12 mouse cellular contexts compared by ENCODE assay signal in the genomic region with DNA sequence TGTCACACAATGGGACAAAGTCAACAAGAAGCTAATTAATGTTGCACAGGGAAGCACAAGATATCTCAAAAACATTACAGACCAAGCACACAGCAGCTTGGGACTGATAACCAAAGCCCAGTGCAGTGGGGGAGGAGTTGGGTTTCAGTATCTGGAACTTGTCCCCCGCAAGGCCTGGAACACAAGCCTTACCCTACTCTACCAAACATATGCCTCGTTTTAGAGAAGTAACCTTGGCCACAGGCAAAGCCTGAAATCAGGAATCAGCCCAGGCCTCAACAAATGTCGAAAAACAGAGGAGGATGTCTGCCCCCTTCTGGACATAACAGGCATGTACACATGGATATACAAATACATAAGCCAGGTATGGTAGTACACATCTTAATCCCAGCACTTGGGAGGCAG. TPM values are rescaled to one million over a fixed set of nuclear protein-coding genes. Genes with fewer than 3 reads are reported as not detected.
DNase-seq lines count a peak whose midpoint lies in the region; ATAC-seq and TF ChIP-seq lines count a peak whose summit lies in the region.
"Had no signal": no experiment of that assay in that cellular context is flagged by ENCODE, and none has a peak within 500 bp of the region (broad histone marks: within the 10 kb centered on the region; RNA-seq: fewer than 3 reads in every experiment).

No protein-coding gene starts in this region.

- no peak overlapping the region for H3K9ac ChIP-seq in midbrain, postnatal 0 days (replicated peaks; ENCODE audit: low read length, poor library complexity, severe bottlenecking)
- no peak overlapping the region for H3K9ac ChIP-seq in midbrain, embryonic 16.5 days (ENCODE audit: low read depth, low read length)
- H3K9ac ChIP-seq in forebrain, embryonic 11.5 days (ENCODE audit: low read length), result no peak overlapping the region
- H3K9ac ChIP-seq: midbrain, embryonic 12.5 days had no signal

- no peak overlapping the region for H3K4me3 ChIP-seq in midbrain, postnatal 0 days (ENCODE audit: low read depth, low read length)
- no peak overlapping the region for H3K4me3 ChIP-seq in midbrain, embryonic 16.5 days (ENCODE audit: low read depth, low read length)
- H3K4me3 ChIP-seq in forebrain, embryonic 11.5 days (ENCODE audit: low read depth, low read length), result no peak overlapping the region
- H3K4me3 ChIP-seq: midbrain, embryonic 12.5 days had no signal

- TF ChIP-seq CTCF in midbrain, postnatal 0 days (IDR thresholded peaks at IDR 0.05), result peak; percentile 41

- peak; percentile 56 for DNase-seq in adrenal gland, postnatal 14 days
- DNase-seq in adrenal gland, adult 18-20 months (ENCODE audit: low spot score in 2 of 2), result no peak
- DNase-seq in midbrain, postnatal 0 days (ENCODE audit: low spot score), result no peak
- DNase-seq in liver, result peak; percentile 72
- no peak for DNase-seq in forebrain, embryonic 11.5 days (ENCODE audit: low spot score)
- DNase-seq in left cerebral cortex, adult 18-20 months (ENCODE audit: low spot score in 2 of 2), result no peak
- no peak for DNase-seq in lung, postnatal 36 days
- DNase-seq: heart, postnatal 36 days; layer of hippocampus, postnatal 36 days; thymus, postnatal 4 days had no signal

- WGBS in midbrain, postnatal 0 days, result 78% methylated on average over 3 of the region's 3 CpGs
- 78% methylated on average over 3 of the region's 3 CpGs for WGBS in midbrain, embryonic 16.5 days
- WGBS in forebrain, embryonic 11.5 days, result 74% methylated on average over 3 of the region's 3 CpGs

- H3K4me2 ChIP-seq in midbrain, postnatal 0 days (ENCODE audit: low read depth, low read length, poor library complexity, severe bottlenecking), result no peak overlapping the region
- H3K4me2 ChIP-seq in midbrain, embryonic 16.5 days (ENCODE audit: low read length), result no peak overlapping the region
- H3K4me2 ChIP-seq in forebrain, embryonic 11.5 days (ENCODE audit: low read depth, low read length, severe bottlenecking), result no peak overlapping the region
- H3K4me2 ChIP-seq: midbrain, embryonic 12.5 days had no signal

- no peaks in the 10 kb centered on the region for H3K27me3 ChIP-seq in midbrain, postnatal 0 days (ENCODE audit: insufficient read depth, low read length)
- H3K27me3 ChIP-seq in midbrain, embryonic 16.5 days (ENCODE audit: control insufficient read depth, insufficient read depth, low read depth, low read length), result no peaks in the 10 kb centered on the region
- H3K27me3 ChIP-seq in forebrain, embryonic 11.5 days (ENCODE audit: control insufficient read depth, insufficient read depth, low read length), result no peaks in the 10 kb centered on the region
- H3K27me3 ChIP-seq: midbrain, embryonic 12.5 days had no signal

- ATAC-seq in midbrain, postnatal 0 days (ENCODE audit: low FRiP score), result no peak
- ATAC-seq in midbrain, embryonic 16.5 days, result no peak
- no peak for ATAC-seq in forebrain, embryonic 11.5 days (replicated peaks; ENCODE audit: low FRiP score)

- no peaks in the 10 kb centered on the region for H3K36me3 ChIP-seq in midbrain, postnatal 0 days (ENCODE audit: insufficient read depth, low read length)
- no peaks in the 10 kb centered on the region for H3K36me3 ChIP-seq in midbrain, embryonic 16.5 days (ENCODE audit: control insufficient read depth, insufficient read depth, low read length)
- no peaks in the 10 kb centered on the region for H3K36me3 ChIP-seq in forebrain, embryonic 11.5 days (ENCODE audit: control insufficient read depth, insufficient read depth, low read length)
- H3K36me3 ChIP-seq: midbrain, embryonic 12.5 days had no signal

- no peaks in the 10 kb centered on the region for H3K9me3 ChIP-seq in midbrain, postnatal 0 days (ENCODE audit: low read length)
- H3K9me3 ChIP-seq in midbrain, embryonic 16.5 days (replicated peaks; ENCODE audit: control insufficient read depth, low read length, poor library complexity, severe bottlenecking), result no peaks in the 10 kb centered on the region
- no peaks in the 10 kb centered on the region for H3K9me3 ChIP-seq in forebrain, embryonic 11.5 days (ENCODE audit: control insufficient read depth, low read length)
- H3K9me3 ChIP-seq: midbrain, embryonic 12.5 days had no signal

- H3K4me1 ChIP-seq in midbrain, postnatal 0 days (ENCODE audit: insufficient read depth, low read length), result no peaks in the 10 kb centered on the region
- H3K4me1 ChIP-seq in midbrain, embryonic 16.5 days (ENCODE audit: control insufficient read depth, insufficient read depth, low read length), result no peaks in the 10 kb centered on the region
- no peaks in the 10 kb centered on the region for H3K4me1 ChIP-seq in forebrain, embryonic 11.5 days (replicated peaks; ENCODE audit: control insufficient read depth, insufficient read depth, low read length)
- H3K4me1 ChIP-seq: midbrain, embryonic 12.5 days had no signal

- H3K27ac ChIP-seq in midbrain, postnatal 0 days (ENCODE audit: low read depth, low read length), result no peak overlapping the region
- H3K27ac ChIP-seq in midbrain, embryonic 16.5 days (ENCODE audit: low read length), result no peak overlapping the region
- H3K27ac ChIP-seq in forebrain, embryonic 11.5 days (ENCODE audit: low read depth, low read length), result no peak overlapping the region
- H3K27ac ChIP-seq: midbrain, embryonic 12.5 days had no signal

RNA-seq across cellular contexts. Expression of gene Rfwd3, which starts 12.7 kb away (rescaled TPM):
- 46.5 and 49.0 TPM in 2 replicates for total RNA-seq in adrenal gland, postnatal 14 days (2021)
- total RNA-seq in adrenal gland, adult 18-20 months (2021), result 10 to 100 TPM; 30.8 to 54.7 TPM
- total RNA-seq in midbrain, postnatal 0 days (2014; rRNA removed), result 17.2 and 19.2 TPM in 2 replicates
- 10.3 and 10.5 TPM in 2 replicates for polyA plus RNA-seq in midbrain, postnatal 0 days (2015; fragmentation: Nextera tagmentation; extraction: Ambion mirVana)
- polyA plus RNA-seq in midbrain, embryonic 16.5 days (2015; fragmentation: Nextera tagmentation; extraction: Ambion mirVana), result 20.3 and 23.0 TPM in 2 replicates
- 97.3 TPM in 2 replicates for polyA plus RNA-seq in forebrain, embryonic 11.5 days (2014; fragmentation: Nextera tagmentation; extraction: Ambion mirVana)
- total RNA-seq in left cerebral cortex, adult 18-20 months (2021), result 10 to 100 TPM; 22.3 to 23.2 TPM

RNA-seq across cellular contexts. Expression of gene Mlkl, which starts 25.2 kb away (rescaled TPM):
- 14.0 and 19.1 TPM in 2 replicates for total RNA-seq in adrenal gland, postnatal 14 days (2021)
- 10 to 100 TPM in 1 of 2 experiments, 1 to 10 TPM in 1; 5.1 to 16.4 TPM for total RNA-seq in adrenal gland, adult 18-20 months (2021)
- total RNA-seq in midbrain, postnatal 0 days (2014; rRNA removed), result not detected in 2 replicates
- polyA plus RNA-seq in midbrain, postnatal 0 days (2015; fragmentation: Nextera tagmentation; extraction: Ambion mirVana), result 0.43 and 0.56 TPM in 2 replicates
- polyA plus RNA-seq in midbrain, embryonic 16.5 days (2015; fragmentation: Nextera tagmentation; extraction: Ambion mirVana), result 0.21 and 0.27 TPM in 2 replicates
- 0.43 TPM in 1 of 2 replicates, not detected in the other for polyA plus RNA-seq in forebrain, embryonic 11.5 days (2014; fragmentation: Nextera tagmentation; extraction: Ambion mirVana)
- under 1 TPM; 0.37 to 0.86 TPM for total RNA-seq in left cerebral cortex, adult 18-20 months (2021)

RNA-seq across cellular contexts. Expression of gene Glg1, which starts 53.7 kb away (rescaled TPM):
- total RNA-seq in adrenal gland, postnatal 14 days (2021), result 95.5 and 98.6 TPM in 2 replicates
- total RNA-seq in adrenal gland, adult 18-20 months (2021), result 100 to 1,000 TPM in 1 of 2 experiments, 10 to 100 TPM in 1; 97.6 to 124 TPM
- 37.4 and 53.6 TPM in 2 replicates for total RNA-seq in midbrain, postnatal 0 days (2014; rRNA removed)
- 45.7 and 50.9 TPM in 2 replicates for polyA plus RNA-seq in midbrain, postnatal 0 days (2015; fragmentation: Nextera tagmentation; extraction: Ambion mirVana)
- 59.7 and 63.3 TPM in 2 replicates for polyA plus RNA-seq in midbrain, embryonic 16.5 days (2015; fragmentation: Nextera tagmentation; extraction: Ambion mirVana)
- polyA plus RNA-seq in forebrain, embryonic 11.5 days (2014; fragmentation: Nextera tagmentation; extraction: Ambion mirVana), result 76.7 and 80.0 TPM in 2 replicates
- 100 to 1,000 TPM; 138 to 139 TPM for total RNA-seq in left cerebral cortex, adult 18-20 months (2021)

Comparison
In these comparisons a context has a peak if more than half of its experiments do, and no peak if none do; other contexts are left out.
1. DNase-seq: peak in adrenal gland, postnatal 14 days (single experiment) and liver (single experiment); none in adrenal gland, adult 18-20 months (0 of 2), midbrain, postnatal 0 days (single experiment), forebrain, embryonic 11.5 days (single experiment), left cerebral cortex, adult 18-20 months (0 of 2) and lung, postnatal 36 days (single experiment).